Mouse (Mus musculus): ENCODE measurements around the gene Gabra3.

Gabra3 gene

GRCm38 (mm10) chrX:72656230-72656898 lies at the start of gene Gabra3:
TSS of gene Gabra3 (minus strand) at chrX:72656848.
- no peak for DNase-seq (ENCODE audit: low spot score in 2 of 2)

- DNase-seq (ENCODE audit: low spot score in 2 of 2), result no peak
Measured at GRCm38 (mm10) chrX:72655789-72656188, 859 bp downstream of the Gabra3 start.

- no peak for DNase-seq (ENCODE audit: low spot score in 2 of 2)
Measured at GRCm38 (mm10) chrX:72655381-72655780, 1.3 kb downstream of the Gabra3 start.

DNA sequence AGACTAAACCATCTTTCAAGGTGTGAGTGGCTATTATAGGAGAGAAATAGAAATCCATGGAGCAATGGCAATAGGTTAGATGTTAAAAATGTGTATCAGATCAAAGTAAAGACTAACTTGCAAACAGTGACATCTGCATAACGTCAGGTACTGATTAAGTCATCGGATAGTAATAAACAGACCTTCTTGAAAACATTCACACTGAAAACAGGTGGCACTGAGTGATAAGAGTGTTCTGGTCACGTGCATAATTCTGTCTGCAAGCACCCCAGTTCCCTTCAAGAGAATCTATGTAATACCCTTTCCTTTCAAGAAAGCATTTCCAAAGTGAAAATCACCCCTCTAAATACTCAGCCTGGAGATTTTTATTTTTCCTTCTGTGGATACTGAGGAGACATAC lies 6.0 kb downstream of the Gabra3 start:
- DNase-seq (ENCODE audit: low spot score in 2 of 2), result no peak

- DNase-seq (ENCODE audit: low spot score in 2 of 2), result no peak
Measured at GRCm38 (mm10) chrX:72644691-72645090, 12.0 kb downstream of the Gabra3 start.

DNA sequence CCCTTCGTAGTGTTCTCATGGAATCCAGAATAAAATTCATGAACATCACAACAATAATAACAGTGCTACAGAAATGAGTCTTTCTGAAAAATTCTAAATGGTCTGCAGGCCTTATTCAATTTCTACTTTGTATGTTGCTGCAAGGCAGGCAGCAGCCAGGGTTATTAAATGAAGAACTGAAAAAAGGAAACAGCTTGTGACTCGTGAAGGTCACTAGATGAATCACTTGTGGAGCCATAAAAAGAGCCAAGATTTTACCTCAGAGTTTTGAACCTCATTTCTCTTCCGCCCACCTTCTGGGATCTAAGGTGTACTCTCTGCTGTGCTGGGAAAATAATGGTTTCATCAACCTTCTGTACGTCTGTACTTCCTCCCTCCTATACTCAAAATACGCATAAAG lies 159.4 kb downstream of the Gabra3 start:
- no peak for DNase-seq (ENCODE audit: low spot score in 2 of 2)

DNA sequence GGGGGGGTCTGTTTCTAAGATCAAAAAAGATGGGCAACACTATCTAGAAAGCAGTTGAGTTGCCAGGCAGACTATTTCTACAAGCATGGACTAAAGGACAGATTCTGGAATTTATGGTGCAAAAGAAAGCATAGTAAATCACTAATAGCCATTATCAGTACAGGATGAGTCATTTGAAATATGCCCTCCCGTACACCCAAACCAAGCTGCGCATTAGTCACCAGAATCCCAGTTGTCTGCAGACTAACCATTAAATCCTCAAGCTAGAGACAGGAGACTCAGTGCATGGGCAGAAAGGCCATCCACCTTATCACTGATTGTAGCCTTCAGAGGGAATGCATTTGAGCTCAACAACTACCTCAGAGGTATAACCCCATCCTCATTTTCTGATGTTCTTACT lies 166.8 kb downstream of the Gabra3 start:
- DNase-seq (ENCODE audit: low spot score in 2 of 2), result no peak

- DNase-seq (ENCODE audit: low spot score in 2 of 2), result no peak
Measured at GRCm38 (mm10) chrX:72386758-72387157, 269.9 kb downstream of the Gabra3 start, which contains the start of gene Magea10. TSS of gene Magea10 (minus strand) at chrX:72386858.
